Mouse (Mus musculus) G1E (cell line): Measurements from ENCODE around the gene Cds2. TPM values are rescaled to one million over a fixed set of nuclear protein-coding genes. Genes with fewer than 3 reads are reported as not detected.

Experiments used
- ATAC-seq: 2 replicates; pipeline ENCODE4 v1.8.0; 2016; ENCODE audit warnings: mild to moderate bottlenecking; ENCODE audit not compliant: insufficient number of reproducible peaks, poor library complexity, low FRiP score, severe bottlenecking; ENCODE audit errors: extremely low read depth
- DNase-seq: peaks from one replicate; pipeline ENCODE4 v3.0.0; 2012; ENCODE audit warnings: low spot score
- H3K27me3 ChIP-seq: 2 replicates; pipeline ENCODE4 v1.6.1; 2012; ENCODE audit warnings: mild to moderate bottlenecking, low read length, inconsistent platforms; ENCODE audit not compliant: insufficient read depth
- H3K36me3 ChIP-seq: replicated peaks from 2 replicates; pipeline ENCODE3; 2012; ENCODE audit warnings: mild to moderate bottlenecking, inconsistent platforms
- H3K4me1 ChIP-seq: 2 replicates; pipeline ENCODE4 v1.6.1; 2012; ENCODE audit warnings: low read depth, low read length, inconsistent platforms, mixed read lengths; ENCODE audit not compliant: insufficient read depth
- H3K4me3 ChIP-seq: 2 replicates; pipeline ENCODE4 v1.5.1; 2012; ENCODE audit warnings: low read depth, mild to moderate bottlenecking, inconsistent platforms, low read length, moderate library complexity, mixed read lengths
- H3K9me3 ChIP-seq: replicated peaks from 2 replicates; pipeline ENCODE4 v1.6.1; 2012; ENCODE audit warnings: inconsistent platforms
- CTCF ChIP-seq: IDR thresholded peaks from 2 replicates; pipeline ENCODE4 v1.5.1; 2012; ENCODE audit warnings: low read depth, low read length, inconsistent platforms, mixed read lengths
- GATA1 ChIP-seq: IDR thresholded peaks from 2 replicates; pipeline ENCODE4 v1.6.1; 2012; ENCODE audit warnings: borderline replicate concordance, low read length, inconsistent platforms, mixed read lengths
- GATA2 ChIP-seq: IDR thresholded peaks from 2 replicates; pipeline ENCODE4 v1.6.1; 2012; ENCODE audit warnings: low read depth, low read length, inconsistent platforms, borderline replicate concordance
- POLR2AphosphoS5 ChIP-seq: IDR thresholded peaks from 2 replicates; pipeline ENCODE4 v1.6.1; 2012; ENCODE audit warnings: low read depth, low read length, inconsistent platforms; ENCODE audit not compliant: insufficient replicate concordance
- TAL1 ChIP-seq: conservative IDR thresholded peaks from 2 replicates; pipeline ENCODE4 v1.6.1; 2012; ENCODE audit warnings: low read depth, low read length, inconsistent platforms, mixed read lengths
- polyA plus RNA-seq: library from polyadenylated mRNA; stranded (reverse); fragments of >175 nt; gene quantifications from 2 replicates; pipeline ENCODE4 v1.2.3, GENCODE M21; 2012
- total RNA-seq, 2 experiments: library from RNA; stranded (forward) in 1 of 2; stranded (reverse) in 1 of 2; fragments of 200-1000 nt in 1 of 2; fragments of >200 nt in 1 of 2; fragmentation: Nextera tagmentation in 1 of 2; gene quantifications; 2 replicates each; pipeline ENCODE4 v1.2.3; 2014 to 2017

Cds2 gene
- total and polyA plus RNA-seq, 3 experiments: 8.6 to 26.6 (median 17.6) TPM

DNA sequence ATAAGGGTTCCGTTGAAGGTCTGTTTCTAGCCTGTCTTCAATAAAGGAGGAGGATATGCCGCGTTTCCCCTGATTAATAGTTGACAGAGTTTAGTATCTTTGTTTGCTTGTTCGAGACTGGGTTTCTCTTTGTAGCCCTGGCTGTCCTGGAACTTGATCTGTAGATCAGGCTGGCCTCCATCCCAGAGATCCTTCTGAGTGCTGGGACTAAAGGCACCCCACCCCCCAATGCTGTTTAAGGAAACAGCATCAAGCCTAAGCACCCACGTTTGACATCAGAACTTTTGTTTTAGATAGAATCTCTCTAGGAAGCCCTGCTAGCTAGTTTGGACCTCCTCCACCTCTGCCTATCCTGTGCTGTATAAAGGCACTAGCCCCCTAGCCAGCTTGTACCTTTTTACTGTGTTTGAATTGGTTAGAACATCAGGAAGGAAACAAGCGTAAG is 1.3 kb downstream of the Cds2 start:
- Histone ChIP-seq H3K27me3 (no peaks in the 10 kb centered on the region), H3K36me3 (peaks cover 6% of the 10 kb centered on the region), H3K4me3 (peak overlapping the region; percentile 98), H3K9me3 (no peaks in the 10 kb centered on the region), H3K4me1 (peaks cover 40% of the 10 kb centered on the region)
- TF ChIP-seq TAL1 (no peak), POLR2AphosphoS5 (no peak), CTCF (no peak), GATA1 (no peak), GATA2 (no peak)
- DNase-seq: no peak
- no peak for ATAC-seq

DNA sequence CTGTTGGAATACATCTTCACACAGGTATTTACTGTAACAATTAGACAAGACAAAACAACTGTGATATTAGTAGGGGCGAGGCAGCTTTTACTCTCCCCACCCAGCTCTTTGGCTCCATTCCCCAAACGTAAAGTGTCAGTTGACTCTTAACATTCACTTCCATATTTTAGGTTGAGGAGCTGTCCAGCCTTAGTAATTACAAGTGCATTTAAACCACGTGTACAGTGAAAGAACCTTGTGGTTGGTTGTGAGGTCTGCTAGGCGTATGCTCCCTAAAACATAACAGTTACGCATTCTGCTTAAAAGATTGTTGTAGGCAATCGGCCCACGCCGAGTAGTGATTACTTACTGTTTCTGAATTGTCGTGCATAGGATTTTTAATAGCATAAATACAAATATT is 2.2 kb downstream of the Cds2 start:
- ATAC-seq: no peak
- no peak overlapping the region for H3K4me3 ChIP-seq
- H3K36me3 ChIP-seq: peaks cover 2% of the 10 kb centered on the region
- peaks cover 40% of the 10 kb centered on the region for H3K4me1 ChIP-seq
- TF ChIP-seq TAL1 (no peak), GATA1 (no peak), GATA2 (no peak), CTCF (no peak), POLR2AphosphoS5 (no peak)
- H3K9me3 ChIP-seq: no peaks in the 10 kb centered on the region
- DNase-seq: no peak
- no peaks in the 10 kb centered on the region for H3K27me3 ChIP-seq

DNA sequence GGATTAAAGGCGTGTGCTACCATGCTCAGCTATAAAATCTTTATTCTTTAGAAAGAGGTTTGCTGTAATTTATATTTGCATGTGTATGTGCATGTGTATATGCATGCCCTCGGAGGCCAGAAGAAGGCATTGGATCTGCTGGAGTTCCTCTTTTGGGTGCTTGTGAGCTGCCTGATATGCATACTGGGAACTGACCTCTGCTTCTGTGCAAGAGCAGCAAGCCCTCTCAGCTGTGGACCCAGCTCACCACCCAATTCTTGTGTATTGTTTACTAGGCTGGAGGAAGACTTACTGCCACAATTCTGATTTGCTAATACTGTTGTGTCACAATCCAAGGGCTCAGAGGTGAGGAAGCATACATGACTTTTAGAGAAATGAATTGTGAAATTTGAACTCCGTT is 3.1 kb downstream of the Cds2 start:
- Histone ChIP-seq H3K4me1 (peaks cover 42% of the 10 kb centered on the region), H3K27me3 (no peaks in the 10 kb centered on the region), H3K36me3 (peaks cover 3% of the 10 kb centered on the region), H3K9me3 (no peaks in the 10 kb centered on the region), H3K4me3 (no peak overlapping the region)
- TF ChIP-seq CTCF (no peak), GATA2 (no peak), POLR2AphosphoS5 (no peak), GATA1 (no peak), TAL1 (no peak)
- ATAC-seq: no peak
- no peak for DNase-seq

- no peaks in the 10 kb centered on the region for H3K9me3 ChIP-seq
- DNase-seq (peak; percentile 27), ATAC-seq (peak; percentile 96)
- no peak overlapping the region for H3K4me3 ChIP-seq
- TF ChIP-seq TAL1 (no peak), CTCF (no peak), POLR2AphosphoS5 (no peak), GATA1 (no peak), GATA2 (no peak)
- peaks cover 11% of the 10 kb centered on the region for H3K36me3 ChIP-seq
- H3K27me3 ChIP-seq: no peaks in the 10 kb centered on the region
- peaks cover 23% of the 10 kb centered on the region for H3K4me1 ChIP-seq
Observed at GRCm38 (mm10) chr2:132269217-132269616, 6.3 kb downstream of the Cds2 start.

DNA sequence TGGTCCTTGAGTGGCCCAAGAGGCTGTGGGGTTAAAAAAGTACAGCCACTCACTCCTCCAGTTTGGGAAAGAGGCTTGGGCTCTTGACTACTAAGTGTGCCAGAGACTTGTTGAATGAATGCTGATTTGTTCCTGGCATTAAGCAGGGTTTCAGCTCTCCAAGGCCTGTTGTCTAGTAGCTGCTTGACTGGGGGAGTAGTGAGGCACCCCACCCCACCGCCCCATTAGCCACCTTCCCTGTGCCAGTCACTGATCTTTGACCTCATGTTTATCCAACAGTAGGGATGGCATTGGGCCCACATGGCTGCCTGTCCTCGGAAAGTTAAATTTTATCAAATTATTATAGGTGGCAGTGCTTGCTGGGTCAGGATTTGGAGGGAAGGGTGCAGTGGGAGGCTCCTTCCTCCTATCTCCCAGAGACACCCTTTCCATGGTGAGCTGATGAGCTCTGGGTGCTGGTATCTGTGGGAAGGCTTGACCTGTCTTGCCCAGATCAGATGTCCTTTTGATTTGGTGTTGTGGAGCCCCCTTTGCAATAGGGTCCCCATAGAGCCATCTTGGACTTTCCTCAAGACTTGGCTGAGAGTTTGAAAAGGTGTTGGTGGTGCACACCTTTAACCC is 7.5 kb downstream of the Cds2 start:
- no peak overlapping the region for H3K4me3 ChIP-seq
- peaks cover 11% of the 10 kb centered on the region for H3K4me1 ChIP-seq
- DNase-seq: no peak
- H3K27me3 ChIP-seq: no peaks in the 10 kb centered on the region
- TF ChIP-seq GATA2: no peak
- TF ChIP-seq GATA1: no peak
- no peak for TF ChIP-seq CTCF
- TF ChIP-seq TAL1: no peak
- TF ChIP-seq POLR2AphosphoS5: no peak
- no peak for ATAC-seq
- H3K36me3 ChIP-seq: peaks cover 11% of the 10 kb centered on the region
- H3K9me3 ChIP-seq: no peaks in the 10 kb centered on the region

DNA sequence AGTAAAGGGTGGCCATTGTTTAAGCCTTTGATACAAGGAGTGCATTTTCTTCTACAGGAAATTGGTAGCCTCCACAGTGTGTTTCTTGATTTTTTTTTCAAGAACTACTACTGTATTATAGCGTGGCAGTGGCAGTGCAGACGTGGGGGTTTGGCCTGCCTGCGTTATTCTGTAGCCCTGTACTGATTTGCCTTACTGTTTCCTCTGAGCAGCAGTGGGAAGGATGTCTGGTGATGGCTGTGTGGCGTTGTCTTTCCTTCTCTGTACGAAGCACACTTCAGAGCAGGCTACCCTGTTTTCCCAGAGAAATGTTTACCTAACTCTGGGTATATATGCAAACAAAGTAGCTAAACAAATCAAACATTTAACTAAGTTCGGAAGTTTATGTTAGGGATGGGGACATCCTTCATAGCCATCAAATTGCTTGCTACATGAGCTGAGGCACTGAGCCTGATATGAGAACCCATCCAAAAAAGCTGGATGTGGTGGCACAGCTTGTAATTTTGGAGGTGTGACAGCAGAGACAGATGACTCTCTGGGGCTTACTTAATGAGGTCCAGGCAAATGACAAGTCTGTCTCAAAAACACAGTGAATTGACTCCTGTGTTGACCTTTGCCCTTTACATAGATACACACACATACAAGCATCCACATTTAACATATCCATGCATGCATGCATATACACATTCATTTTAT is 9.9 kb downstream of the Cds2 start:
- Histone ChIP-seq H3K4me1 (peaks cover 8% of the 10 kb centered on the region), H3K9me3 (no peaks in the 10 kb centered on the region), H3K4me3 (no peak overlapping the region), H3K27me3 (no peaks in the 10 kb centered on the region), H3K36me3 (peaks cover 22% of the 10 kb centered on the region)
- DNase-seq (no peak), ATAC-seq (no peak)
- TF ChIP-seq POLR2AphosphoS5 (no peak), TAL1 (no peak), GATA2 (no peak), GATA1 (no peak), CTCF (no peak)
